Mouse (Mus musculus) cerebellum, postnatal 14 days (tissue): ENCODE data around the gene Cox7b.
"Not testable (repeated sequence)": the region's sequence is repeated elsewhere in the genome, so short reads cannot be mapped to it uniquely, and the experiment has no call there.

Experiments
- DNase-seq, 2 experiments: peaks; one replicate each; pipeline ENCODE4 v3.0.0; 2021; ENCODE audit warnings: mixed read lengths in 2 of 2

Cox7b gene

GRCm38 (mm10) chrX:106015571-106016322 is at the start of gene Cox7b:
Gene Cox7b, plus strand, starts transcription at chrX:106015700.
- peak; percentile 83 to 87 for DNase-seq

- no peak for DNase-seq
Observed at GRCm38 (mm10) chrX:106001605-106002004, 13.9 kb upstream of the Cox7b start.

DNA sequence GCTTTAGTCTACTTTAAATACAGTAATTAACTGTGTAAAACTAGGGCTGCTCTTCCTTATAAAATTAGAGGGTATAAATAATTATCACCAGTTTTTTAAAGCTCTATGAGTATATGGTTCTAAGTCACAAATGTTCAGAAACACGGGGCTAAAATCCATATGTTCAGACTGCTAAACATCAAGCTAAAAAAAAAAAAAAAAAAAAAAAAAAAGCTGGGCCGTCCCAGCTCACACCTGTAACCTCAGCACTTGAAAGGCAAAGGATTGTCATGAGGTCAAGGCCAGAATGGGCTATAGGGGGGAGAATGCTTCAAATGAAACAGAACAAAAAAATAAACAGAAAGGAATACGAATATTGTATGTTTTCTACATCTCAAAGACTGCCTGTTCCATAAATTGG is 4.7 kb upstream of the Cox7b start:
- DNase-seq, result no peak

DNA sequence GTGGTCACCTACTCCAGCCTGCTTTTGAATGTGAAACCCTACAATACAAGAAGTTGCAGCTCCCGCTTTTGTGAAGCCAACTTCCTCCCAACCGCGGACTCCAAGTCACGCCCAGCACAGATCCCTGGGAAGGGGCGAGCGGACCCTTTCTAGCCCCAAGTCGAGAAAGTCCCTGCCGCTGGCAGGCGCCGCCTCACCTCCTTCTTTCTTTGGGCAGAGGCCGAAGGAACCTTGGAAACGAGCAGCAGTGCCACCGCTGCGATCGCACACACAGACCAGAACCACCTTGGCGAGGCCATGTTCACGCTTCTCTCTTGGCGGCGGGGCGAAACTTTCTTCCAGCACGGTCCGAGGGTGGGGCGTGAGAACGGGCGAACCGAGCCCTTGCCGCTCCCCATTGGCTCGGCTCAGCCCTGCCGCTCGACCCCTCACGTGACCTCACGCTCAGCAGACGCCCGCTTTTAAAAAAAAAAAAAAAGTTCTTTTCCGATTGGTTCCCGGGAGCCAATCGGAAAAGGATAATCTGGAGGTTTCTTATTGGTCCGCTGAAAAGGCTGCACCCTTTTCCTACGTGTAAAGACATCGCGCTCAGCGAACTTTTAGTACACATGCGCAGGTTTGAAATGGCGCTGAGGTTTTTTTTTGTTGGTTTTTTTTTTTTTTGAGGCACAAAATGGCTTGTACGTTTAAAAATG is 3.9 kb upstream of the Cox7b start, which contains the start of gene Magt1:
TSS of gene Magt1 (minus strand) at position 442 of the 695 bp plus-strand sequence.
- DNase-seq, result peak; percentile 81 to 82

GRCm38 (mm10) chrX:106012559-106012958 is 2.9 kb upstream of the Cox7b start:
- peak in 1 of 2 experiments; percentile 12 for DNase-seq

DNA sequence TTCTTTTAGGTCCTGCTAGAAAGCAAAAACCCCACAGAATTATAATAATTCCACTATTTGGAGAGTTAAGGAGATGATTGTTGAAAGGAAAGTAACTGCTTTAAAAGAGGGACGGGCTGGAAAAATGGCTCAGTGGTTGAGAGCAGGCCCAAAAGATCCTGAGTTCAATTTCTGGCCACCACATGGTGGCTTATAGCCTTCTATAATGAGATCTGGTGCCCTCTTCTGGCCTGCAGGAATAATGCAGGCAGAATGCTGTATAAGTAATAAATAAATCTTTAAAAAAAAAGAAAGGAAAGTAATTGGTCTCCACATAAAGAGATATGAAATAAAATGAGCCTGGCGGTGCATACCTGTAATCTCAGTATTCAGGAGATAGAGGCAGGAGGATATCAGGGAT is 2.3 kb upstream of the Cox7b start:
- DNase-seq, result peak; percentile 58 to 68

- not testable (repeated sequence) for DNase-seq
Observed at GRCm38 (mm10) chrX:106014741-106015377, 641 bp upstream of the Cox7b start.

GRCm38 (mm10) chrX:106017102-106017501 is 1.6 kb downstream of the Cox7b start:
- no peak for DNase-seq

DNA sequence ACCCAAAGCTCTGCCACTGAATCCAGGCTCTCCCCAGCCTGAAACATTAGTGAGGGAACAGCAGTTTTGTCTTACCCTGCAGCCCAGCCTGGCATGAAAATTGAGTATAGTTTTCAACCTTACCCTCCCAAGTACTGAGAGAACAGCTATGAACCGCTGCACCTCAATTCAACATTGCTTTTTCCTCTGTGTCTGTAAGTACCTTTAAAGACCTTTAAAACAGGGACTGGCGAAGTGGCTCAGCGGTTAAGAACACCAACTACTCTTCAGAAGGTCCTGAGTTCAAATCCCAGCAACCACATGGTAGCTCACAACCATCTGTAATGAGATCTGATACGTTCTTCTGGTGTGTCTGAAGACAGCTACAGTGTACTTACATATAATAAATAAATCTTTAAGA is 2.0 kb downstream of the Cox7b start:
- DNase-seq, result no peak

DNA sequence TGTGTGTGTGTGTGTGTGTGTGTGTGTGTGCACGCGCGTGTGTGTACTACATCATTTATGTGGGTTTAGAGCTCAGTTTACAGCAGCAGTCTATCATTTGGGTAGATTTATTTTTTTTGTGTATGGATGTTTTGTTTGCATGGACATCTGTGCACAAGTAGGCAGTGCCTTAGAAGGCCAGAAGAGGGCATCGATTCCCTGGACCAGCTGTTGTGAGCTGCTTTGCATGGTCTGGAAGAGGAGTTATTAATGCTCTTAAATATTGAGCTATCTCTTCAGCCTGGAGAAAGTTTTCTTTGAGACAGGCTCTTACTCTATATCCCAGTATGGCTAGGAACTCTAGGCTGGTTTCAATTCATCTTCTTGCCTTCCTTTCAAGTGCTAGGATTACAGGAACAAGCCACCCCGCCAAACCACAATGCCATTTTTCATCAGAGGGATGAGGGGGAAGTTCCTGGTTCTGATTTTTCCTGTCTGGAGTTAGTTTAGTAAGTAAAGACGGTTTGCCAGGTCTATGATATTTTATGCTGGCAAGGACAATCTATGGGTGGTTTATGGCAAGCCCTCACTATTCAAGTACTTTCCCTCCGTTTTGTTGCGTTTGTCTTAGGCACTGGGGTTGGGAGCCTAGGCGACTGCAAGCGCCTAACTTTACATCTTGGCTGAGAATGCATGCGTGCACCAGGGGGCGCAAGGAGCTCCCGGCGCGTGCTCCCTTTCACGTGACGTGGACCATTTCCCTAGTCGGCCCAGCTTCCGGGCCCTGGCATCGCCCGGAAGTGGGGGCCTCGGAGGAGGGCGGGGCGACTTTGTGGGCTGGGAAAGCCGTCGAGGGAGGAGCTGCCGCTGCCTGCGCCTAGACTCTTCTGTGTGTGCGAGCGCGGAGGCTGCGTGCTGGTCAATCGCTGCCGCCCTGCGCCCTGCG is 11.2 kb downstream of the Cox7b start, which contains the start of gene Atp7a:
TSS of gene Atp7a (plus strand) at position 859 of the 925 bp plus-strand sequence.
- DNase-seq, result peak; percentile 89

GRCm38 (mm10) chrX:106027343-106027674 is 11.8 kb downstream of the Cox7b start:
- no peak for DNase-seq

DNA sequence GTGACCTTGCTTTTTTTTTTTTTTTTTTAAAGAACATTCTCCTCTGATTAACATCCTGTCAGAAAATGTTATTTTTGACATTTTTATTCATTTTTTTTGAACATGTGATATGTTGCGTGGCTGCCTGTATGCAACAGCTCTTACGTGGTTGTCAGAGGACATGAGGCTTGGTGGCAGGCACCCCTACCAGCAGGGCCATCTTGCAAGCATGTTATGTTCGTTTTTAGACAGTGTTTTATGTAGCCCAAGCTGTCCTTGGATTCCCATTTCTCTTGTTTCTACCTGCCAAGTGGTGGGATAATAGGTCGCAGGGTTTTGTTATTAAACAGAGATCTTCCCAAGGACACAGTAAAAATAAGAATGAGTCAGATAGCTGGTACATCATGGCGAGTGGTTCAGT is 14.7 kb downstream of the Cox7b start:
- DNase-seq, result no peak

DNA sequence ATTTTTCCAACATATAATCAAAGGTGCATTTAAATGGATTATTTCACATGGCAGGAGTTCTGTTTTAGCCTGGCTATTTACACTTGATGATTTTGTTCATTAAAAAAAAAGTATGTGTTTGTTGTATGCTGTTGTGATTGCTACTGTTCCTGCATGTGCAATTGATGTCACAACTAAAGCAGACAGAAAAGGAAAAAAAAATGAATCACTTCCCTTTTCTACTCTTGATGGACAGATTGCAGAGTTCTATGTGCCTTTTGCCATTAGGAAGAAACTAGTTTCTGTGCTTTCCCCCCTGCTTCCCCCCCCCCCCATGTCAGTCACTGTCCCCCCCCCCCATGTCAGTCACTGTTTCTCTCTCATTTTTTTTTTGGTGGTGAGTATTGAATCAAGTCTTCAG is 15.6 kb downstream of the Cox7b start:
- DNase-seq, result no peak

DNA sequence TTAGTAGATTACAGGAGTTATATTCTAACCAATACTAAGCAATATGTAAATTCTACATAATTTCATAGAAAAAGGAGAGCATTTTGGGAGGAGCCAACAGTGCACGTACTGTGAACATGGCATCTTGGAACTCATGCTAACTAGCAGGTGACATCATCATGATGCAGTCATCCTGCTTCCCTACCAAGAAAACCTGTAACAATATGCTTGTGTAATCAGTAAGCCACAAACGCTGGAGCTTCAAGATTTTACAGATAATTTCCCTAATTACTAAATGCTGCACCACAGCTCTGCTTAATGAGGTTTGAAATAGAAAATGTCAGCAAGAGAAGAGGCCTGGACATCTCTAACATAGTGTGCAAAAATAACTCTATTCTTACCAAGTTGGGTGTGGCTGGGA is 20.2 kb downstream of the Cox7b start:
- DNase-seq, result no peak

DNA sequence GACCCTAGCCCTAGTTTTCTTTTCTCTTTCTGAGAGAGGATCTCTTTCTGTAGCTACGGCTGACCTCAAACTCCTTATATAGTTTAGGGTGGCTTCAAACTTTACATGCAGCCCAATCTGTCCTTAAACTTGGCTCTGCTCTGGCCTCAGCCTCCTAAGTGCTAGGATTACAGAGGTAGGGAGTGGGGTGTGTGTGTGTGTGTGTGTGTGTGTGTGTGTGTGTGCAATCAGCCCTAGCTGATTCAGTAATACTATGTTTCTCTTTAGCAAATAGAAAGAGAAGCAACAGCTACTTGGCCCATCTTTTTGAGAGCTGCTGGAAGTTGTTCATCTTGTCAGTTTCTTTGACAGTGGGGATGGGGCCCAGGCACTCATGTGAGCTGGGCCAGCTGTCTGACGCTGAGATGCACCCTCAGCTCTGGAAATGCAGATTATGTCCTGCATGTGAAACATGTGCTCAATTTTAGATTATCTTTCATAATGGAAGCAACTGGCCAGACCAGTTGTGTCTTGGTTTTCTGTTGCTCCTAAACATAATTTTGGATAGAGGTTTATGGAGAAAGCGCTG is 21.8 kb downstream of the Cox7b start:
- no peak for DNase-seq

DNA sequence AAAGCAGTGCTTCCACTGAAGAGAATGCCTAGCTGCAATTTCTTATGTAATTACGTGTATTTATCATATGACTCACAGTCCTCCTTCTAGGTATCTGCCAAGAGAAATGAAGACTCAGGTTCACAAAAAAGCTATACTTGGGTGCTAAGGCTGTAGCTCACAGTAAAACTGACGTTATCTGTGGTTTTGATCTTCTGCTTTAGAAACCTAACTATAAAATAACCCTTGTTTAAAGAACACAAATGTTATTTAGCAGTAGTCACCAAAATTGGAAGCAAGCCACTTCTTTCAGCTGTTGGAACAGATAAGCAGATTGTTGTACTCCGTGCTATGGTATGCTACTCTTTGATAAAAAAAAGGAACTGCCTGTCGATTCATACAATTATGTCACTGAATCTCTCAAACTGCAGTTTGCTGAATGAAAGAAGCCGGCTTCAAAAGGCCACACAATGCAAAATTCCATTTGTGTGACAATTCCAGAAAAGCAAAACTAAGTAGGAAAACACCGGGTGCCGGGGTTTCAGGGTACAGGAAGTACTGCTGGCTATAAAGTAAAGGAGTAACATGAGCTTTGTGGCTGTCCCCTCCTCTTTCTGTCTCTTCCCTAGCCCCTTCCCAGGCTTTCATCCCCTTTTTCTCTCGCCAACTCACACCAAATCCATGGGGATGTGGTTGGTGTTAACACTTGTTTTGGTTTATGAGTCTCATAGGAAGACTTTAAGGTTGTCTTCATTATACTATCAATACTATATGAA is 28.5 kb downstream of the Cox7b start:
- peak in 1 of 2 experiments; percentile 4 for DNase-seq

DNA sequence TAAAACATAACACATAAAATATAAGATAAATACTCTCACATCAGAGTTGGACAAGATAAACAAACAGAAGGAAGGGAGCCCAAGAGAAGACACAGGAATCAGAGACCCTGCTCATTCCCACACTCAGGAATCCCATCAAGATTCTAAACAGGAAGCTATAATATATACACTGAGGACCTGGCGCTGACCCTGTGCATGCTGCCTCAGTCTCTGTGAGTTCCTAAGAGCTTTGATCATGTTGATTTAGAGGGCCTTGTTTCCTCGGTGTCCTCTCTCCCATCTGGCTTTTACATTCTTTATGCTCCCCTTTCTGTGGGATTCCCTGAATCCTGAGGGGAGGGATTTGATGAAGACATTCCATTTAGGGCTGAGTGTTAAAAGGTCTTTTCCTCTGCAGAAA is 30.0 kb downstream of the Cox7b start:
- DNase-seq, result no peak

- no peak for DNase-seq
Observed at GRCm38 (mm10) chrX:106045928-106046327, 30.4 kb downstream of the Cox7b start.

DNA sequence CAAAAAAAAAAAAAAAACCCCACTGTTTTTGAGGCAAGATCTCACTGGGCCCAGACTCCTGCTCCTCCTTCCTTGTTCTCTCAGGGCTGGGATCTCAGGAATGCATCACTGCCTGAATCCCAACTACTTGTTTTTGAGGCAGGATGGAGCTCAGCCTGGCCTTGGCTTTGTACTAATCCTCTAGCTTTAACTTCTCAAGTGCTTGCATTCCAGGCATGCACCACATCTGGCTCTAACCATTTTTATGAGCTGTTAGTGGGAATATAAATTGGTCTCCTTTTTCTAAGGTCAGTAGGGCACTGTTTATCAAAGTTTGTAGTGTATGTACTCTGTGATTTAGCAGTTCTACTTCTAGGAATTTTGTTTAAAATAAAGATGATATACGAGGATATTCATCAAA is 32.7 kb downstream of the Cox7b start:
- no peak for DNase-seq
